Mouse (Mus musculus): ENCODE measurements around the gene Rbm28.

Gene Rbm28

GRCm38 (mm10) chr6:29145456-29146307 lies 19.1 kb downstream of the Rbm28 start:
- DNase-seq (ENCODE audit: extremely low spot score, low read depth, low spot score), result no peak

GRCm38 (mm10) chr6:29144971-29145370 lies 19.8 kb downstream of the Rbm28 start:
- DNase-seq (ENCODE audit: extremely low spot score, low read depth, low spot score), result no peak

- no peak for DNase-seq (ENCODE audit: extremely low spot score, low read depth, low spot score)
These were observed 21.2 kb downstream of the Rbm28 start for GRCm38 (mm10) chr6:29143608-29144007.

- no peak for DNase-seq (ENCODE audit: extremely low spot score, low read depth, low spot score)
These were observed 27.4 kb downstream of the Rbm28 start for GRCm38 (mm10) chr6:29137441-29137840.

GRCm38 (mm10) chr6:29133100-29133499 lies 31.7 kb downstream of the Rbm28 start:
- no peak for DNase-seq (ENCODE audit: extremely low spot score, low read depth, low spot score)

GRCm38 (mm10) chr6:29126878-29127426 lies 37.9 kb downstream of the Rbm28 start:
- DNase-seq (ENCODE audit: extremely low spot score, low read depth, low spot score), result no peak

GRCm38 (mm10) chr6:29119990-29120389 lies 44.8 kb downstream of the Rbm28 start:
- DNase-seq (ENCODE audit: extremely low spot score, low read depth, low spot score), result no peak

- no peak for DNase-seq (ENCODE audit: extremely low spot score, low read depth, low spot score)
These were observed 45.8 kb downstream of the Rbm28 start for GRCm38 (mm10) chr6:29118963-29119362.

- no peak for DNase-seq (ENCODE audit: extremely low spot score, low read depth, low spot score)
These were observed 46.6 kb downstream of the Rbm28 start for GRCm38 (mm10) chr6:29118231-29118630.

- DNase-seq (ENCODE audit: extremely low spot score, low read depth, low spot score), result no peak
These were observed 47.2 kb downstream of the Rbm28 start for GRCm38 (mm10) chr6:29117417-29118104.

GRCm38 (mm10) chr6:29115756-29116155 lies 49.0 kb downstream of the Rbm28 start:
- no peak for DNase-seq (ENCODE audit: extremely low spot score, low read depth, low spot score)

GRCm38 (mm10) chr6:29111501-29111900 lies 53.3 kb downstream of the Rbm28 start:
- DNase-seq (ENCODE audit: extremely low spot score, low read depth, low spot score), result no peak

GRCm38 (mm10) chr6:29108376-29108775 lies 56.4 kb downstream of the Rbm28 start:
- DNase-seq (ENCODE audit: extremely low spot score, low read depth, low spot score), result no peak

GRCm38 (mm10) chr6:29101248-29101864 lies 63.5 kb downstream of the Rbm28 start:
- no peak for DNase-seq (ENCODE audit: extremely low spot score, low read depth, low spot score)

- no peak for DNase-seq (ENCODE audit: extremely low spot score, low read depth, low spot score)
These were observed 64.4 kb downstream of the Rbm28 start for GRCm38 (mm10) chr6:29100423-29100822.

GRCm38 (mm10) chr6:29099536-29100170 lies 65.2 kb downstream of the Rbm28 start:
- no peak for DNase-seq (ENCODE audit: extremely low spot score, low read depth, low spot score)

- no peak for DNase-seq (ENCODE audit: extremely low spot score, low read depth, low spot score)
These were observed 71.9 kb downstream of the Rbm28 start for GRCm38 (mm10) chr6:29092904-29093303.

- DNase-seq (ENCODE audit: extremely low spot score, low read depth, low spot score), result no peak
These were observed 72.6 kb downstream of the Rbm28 start for GRCm38 (mm10) chr6:29092234-29092633.

- no peak for DNase-seq (ENCODE audit: extremely low spot score, low read depth, low spot score)
These were observed 76.7 kb downstream of the Rbm28 start for GRCm38 (mm10) chr6:29087921-29088709.

- DNase-seq (ENCODE audit: extremely low spot score, low read depth, low spot score), result no peak
These were observed 80.4 kb downstream of the Rbm28 start for GRCm38 (mm10) chr6:29084401-29084800.

Data from hindlimb bud, embryonic 11.5 days (tissue).